Mouse (Mus musculus) limb, embryonic 10.5 days (tissue): Measurements from ENCODE around the gene Gk. TPM values are rescaled to one million over a fixed set of nuclear protein-coding genes. Genes with fewer than 3 reads are reported as not detected.

Source experiments
- DNase-seq: peaks from one replicate; pipeline ENCODE4 v3.0.0-alpha.2; 2017; ENCODE audit warnings: low spot score
- H3K27ac ChIP-seq: fragments of 300-500 bp; sonication (generic); 2 replicates; pipeline ENCODE4 v1.5.1; 2016; ENCODE audit warnings: mild to moderate bottlenecking
- H3K27me3 ChIP-seq: fragments of 300-500 bp; sonication (generic); 2 replicates; pipeline ENCODE4 v1.6.1; 2016; ENCODE audit warnings: low read depth, mild to moderate bottlenecking; ENCODE audit not compliant: poor library complexity, severe bottlenecking
- H3K36me3 ChIP-seq: fragments of 300-500 bp; sonication (generic); 2 replicates; pipeline ENCODE4 v1.6.1; 2016; ENCODE audit warnings: mild to moderate bottlenecking, moderate library complexity
- H3K4me1 ChIP-seq: fragments of 300-500 bp; sonication (generic); 2 replicates; pipeline ENCODE4 v1.6.1; 2016
- H3K4me3 ChIP-seq: fragments of 300-500 bp; sonication (generic); 2 replicates; pipeline ENCODE4 v1.5.1; 2016; ENCODE audit warnings: mild to moderate bottlenecking, moderate library complexity
- H3K9me3 ChIP-seq: fragments of 300-500 bp; sonication (generic); replicated peaks from 2 replicates; pipeline ENCODE4 v1.6.1; 2016; ENCODE audit warnings: mild to moderate bottlenecking
- WGBS: fragments of 180-500 bp; shearing (Covaris S2); methylation state at CpG from one replicate; pipeline ENCODE4 v1.1.7; 2016; 5-methylcytosine and 5-hydroxymethylcytosine counted together
- polyA plus RNA-seq: library from polyadenylated mRNA; unstranded; fragments of >200 nt; fragmentation: Nextera tagmentation; extraction: Ambion mirVana; gene quantifications from 2 replicates; pipeline ENCODE4 v1.2.1, GENCODE M21; 2016

The Gk gene
- polyA plus RNA-seq, 1 experiment from 2014 or later: 5.8 TPM

DNA sequence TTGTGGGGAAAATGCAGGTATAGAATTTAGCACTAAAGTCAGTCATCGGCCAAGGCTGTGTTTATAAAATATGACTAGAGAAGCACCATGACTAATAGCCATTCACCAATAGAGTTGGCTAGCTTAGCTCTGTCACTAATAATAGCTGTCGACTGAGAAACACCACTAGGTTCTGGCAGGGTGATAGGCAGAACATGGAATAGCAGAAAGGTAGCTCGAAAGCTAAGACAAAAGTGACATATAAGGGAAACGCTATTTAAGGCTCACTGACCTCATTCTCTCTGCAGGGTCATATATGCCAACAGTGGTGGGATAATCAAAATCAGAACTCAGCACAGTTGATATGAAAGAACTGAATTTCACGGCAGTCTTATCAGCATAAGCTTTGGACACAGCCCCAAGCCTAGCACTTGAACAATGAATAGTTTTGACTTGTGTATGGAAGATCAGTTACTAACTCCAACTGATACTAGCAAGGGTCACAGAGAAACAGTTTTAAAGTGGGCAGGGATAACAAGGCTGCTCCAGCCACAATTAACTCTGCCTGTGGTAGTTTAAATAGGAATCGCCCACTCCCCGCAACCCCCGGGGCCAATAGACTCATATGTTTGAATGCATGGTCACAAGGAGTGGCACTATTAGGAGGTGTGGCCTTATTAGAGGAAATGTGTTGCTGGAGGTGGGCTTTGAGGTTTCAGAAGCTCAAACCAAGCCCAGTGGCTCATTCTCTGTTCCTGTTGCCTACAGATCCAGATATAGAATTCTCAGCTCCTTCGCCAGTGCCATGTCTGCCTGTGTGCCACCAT lies 45.3 kb downstream of the Gk start:
- Histone ChIP-seq H3K9me3 (no peaks in the 10 kb centered on the region), H3K4me1 (no peaks in the 10 kb centered on the region), H3K27me3 (no peaks in the 10 kb centered on the region), H3K4me3 (no peak overlapping the region), H3K36me3 (no peaks in the 10 kb centered on the region), H3K27ac (no peak overlapping the region)
- DNase-seq: no peak
- 93% methylated on average over 9 of the region's 9 CpGs for WGBS

DNA sequence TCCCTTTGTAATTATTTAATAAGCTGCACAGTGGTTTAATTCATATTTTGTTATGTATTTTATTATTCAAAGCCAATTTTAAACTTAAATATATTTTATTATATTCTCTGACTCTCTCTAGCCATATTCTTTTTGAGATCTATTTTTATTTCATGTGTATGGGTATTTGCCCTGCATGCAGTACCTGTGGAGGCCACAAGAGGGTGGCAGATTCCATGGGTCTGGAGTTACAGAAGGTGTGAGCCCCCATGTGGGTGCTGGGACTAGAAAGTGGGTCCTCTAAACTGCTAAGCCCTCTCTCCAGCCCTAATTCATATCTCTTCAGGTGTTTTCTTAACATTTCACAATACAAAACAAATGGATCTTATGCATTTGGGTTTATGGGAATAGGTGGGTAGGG lies 55.4 kb downstream of the Gk start:
- H3K4me3 ChIP-seq: no peak overlapping the region
- peaks cover 7% of the 10 kb centered on the region; the same call in 1 of the 2 replicates for H3K27me3 ChIP-seq
- DNase-seq: no peak
- no peaks in the 10 kb centered on the region for H3K4me1 ChIP-seq
- H3K9me3 ChIP-seq: no peaks in the 10 kb centered on the region
- H3K27ac ChIP-seq: no peak overlapping the region
- no peaks in the 10 kb centered on the region for H3K36me3 ChIP-seq

DNA sequence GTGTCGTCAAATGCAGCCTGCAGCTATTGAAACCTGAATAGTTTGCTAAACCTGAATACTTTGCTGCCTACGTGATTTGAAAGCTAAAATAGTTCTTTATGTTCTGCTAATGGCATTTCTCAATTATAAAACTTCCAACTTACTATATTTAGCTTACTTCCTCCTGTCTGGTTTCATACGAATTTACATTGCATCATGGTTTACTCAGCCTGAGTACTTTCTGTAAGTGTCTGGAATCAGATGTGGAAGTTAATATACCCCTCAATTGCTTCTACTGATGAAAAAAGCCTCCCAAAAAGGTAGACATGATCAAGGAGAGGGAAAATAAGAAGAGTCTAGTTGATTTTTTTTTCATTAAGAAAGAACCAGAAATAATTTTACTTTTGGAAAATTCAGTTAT lies 66.2 kb downstream of the Gk start:
- DNase-seq: no peak
- 86% methylated on average over 3 of the region's 3 CpGs for WGBS
- H3K36me3 ChIP-seq: no peaks in the 10 kb centered on the region
- H3K4me3 ChIP-seq: no peak overlapping the region
- no peak overlapping the region for H3K27ac ChIP-seq
- H3K9me3 ChIP-seq: no peaks in the 10 kb centered on the region
- H3K27me3 ChIP-seq: no peaks in the 10 kb centered on the region
- no peaks in the 10 kb centered on the region for H3K4me1 ChIP-seq

DNA sequence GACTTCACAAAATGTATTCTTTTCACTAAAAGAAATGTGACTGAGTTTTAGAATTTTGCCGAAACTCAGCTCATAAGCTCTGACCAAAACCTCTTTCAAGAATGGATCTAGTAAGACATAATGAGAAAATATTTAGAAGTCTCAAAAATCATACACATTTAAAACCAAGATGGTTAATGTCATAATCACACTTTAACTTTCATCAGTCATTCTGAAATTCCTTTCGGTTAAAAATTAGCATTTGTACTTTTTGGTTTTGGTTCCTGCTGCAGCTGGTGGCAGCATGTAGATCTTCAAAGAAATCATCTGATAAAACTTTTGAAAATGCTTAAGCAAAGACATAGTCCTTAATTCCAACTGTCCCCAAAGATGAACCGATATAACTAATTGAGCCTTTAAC lies 70.9 kb downstream of the Gk start:
- Histone ChIP-seq H3K27me3 (no peaks in the 10 kb centered on the region), H3K36me3 (no peaks in the 10 kb centered on the region), H3K4me1 (no peaks in the 10 kb centered on the region), H3K4me3 (no peak overlapping the region), H3K27ac (no peak overlapping the region), H3K9me3 (no peaks in the 10 kb centered on the region)
- 96% methylated on average over 3 of the region's 3 CpGs for WGBS
- DNase-seq: no peak

DNA sequence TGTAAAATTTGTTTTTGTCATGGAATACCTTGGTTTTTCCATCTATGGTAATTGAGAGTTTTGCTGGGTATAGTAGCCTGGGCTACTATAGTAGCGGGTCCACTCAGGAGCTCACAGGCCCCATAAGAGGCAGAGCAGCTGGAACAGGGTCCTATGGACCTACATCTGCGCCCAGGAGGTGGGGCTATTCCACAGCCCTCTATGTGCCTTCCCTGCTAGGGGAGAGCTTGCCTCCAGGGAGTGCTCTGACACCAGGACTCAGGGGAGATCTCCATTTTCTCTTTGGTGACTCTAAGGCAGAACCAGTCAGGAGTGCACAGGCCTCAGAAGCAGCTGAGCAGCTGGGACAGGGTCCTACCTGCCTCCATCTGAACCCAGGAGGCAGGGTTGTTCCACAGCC lies 92.9 kb downstream of the Gk start:
- DNase-seq: no peak
- H3K9me3 ChIP-seq: no peaks in the 10 kb centered on the region
- no peaks in the 10 kb centered on the region for H3K4me1 ChIP-seq
- H3K27me3 ChIP-seq: no peaks in the 10 kb centered on the region
- WGBS: 65% methylated on average over 2 of the region's 2 CpGs
- H3K27ac ChIP-seq: no peak overlapping the region
- no peak overlapping the region for H3K4me3 ChIP-seq
- no peaks in the 10 kb centered on the region for H3K36me3 ChIP-seq

DNA sequence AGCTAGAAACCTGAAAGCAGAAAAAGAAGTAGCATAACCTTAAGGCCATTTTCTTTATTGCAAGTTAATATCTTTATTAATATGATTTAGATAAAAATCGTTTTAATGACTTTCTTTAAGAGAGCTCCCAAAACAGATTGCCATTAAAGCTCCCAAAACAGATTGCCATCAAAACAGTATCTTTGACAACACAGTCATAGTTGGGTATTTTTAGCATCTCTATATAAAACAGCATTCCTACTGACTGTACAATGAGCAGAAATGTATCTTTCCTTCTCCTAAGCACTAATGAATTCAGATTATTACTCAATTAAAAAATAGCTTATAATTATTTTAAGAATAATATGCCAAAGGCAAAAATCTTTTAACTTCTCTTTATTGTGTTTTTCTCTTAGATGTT lies 94.5 kb downstream of the Gk start:
- Histone ChIP-seq H3K4me1 (no peaks in the 10 kb centered on the region), H3K27ac (no peak overlapping the region), H3K4me3 (no peak overlapping the region), H3K36me3 (no peaks in the 10 kb centered on the region), H3K27me3 (no peaks in the 10 kb centered on the region), H3K9me3 (no peaks in the 10 kb centered on the region)
- no peak for DNase-seq
- WGBS: 65% methylated on average over 1 of the region's 1 CpGs

DNA sequence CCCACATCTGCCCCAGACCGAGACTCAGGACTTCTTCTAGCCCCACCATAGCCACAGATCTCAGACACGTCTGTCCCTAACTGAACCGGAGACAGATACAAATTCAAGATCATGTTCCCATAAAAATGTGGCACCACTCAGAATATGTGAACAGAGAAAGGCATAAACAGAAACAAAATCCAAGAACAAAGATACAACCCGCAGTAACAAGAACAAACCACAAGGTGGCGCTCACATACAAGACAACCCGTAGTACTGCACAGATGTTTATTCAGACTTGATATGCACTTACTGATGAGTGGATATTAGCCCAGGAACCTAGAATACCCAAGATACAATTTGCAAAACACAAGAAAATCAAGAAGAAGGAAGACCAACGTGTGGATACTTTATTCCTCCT lies 99.8 kb downstream of the Gk start:
- no peaks in the 10 kb centered on the region for H3K36me3 ChIP-seq
- H3K9me3 ChIP-seq: no peaks in the 10 kb centered on the region
- no peaks in the 10 kb centered on the region for H3K27me3 ChIP-seq
- H3K4me3 ChIP-seq: no peak overlapping the region
- H3K4me1 ChIP-seq: no peaks in the 10 kb centered on the region
- WGBS: 16% methylated on average over 7 of the region's 7 CpGs
- peak; percentile 49 for DNase-seq
- H3K27ac ChIP-seq: no peak overlapping the region

Other genes starting within 250 kb of the Gk start
- 4.0 and 4.1 TPM in 2 replicates for gene Tab3, start 202.8 kb downstream of the Gk start, polyA plus RNA-seq
- 0.05 TPM in 2 replicates for gene 5430427O19Rik, start 93.5 kb upstream of the Gk start, polyA plus RNA-seq